Mouse (Mus musculus): Measurements from ENCODE around the gene Raet1e. TPM values are rescaled to one million over a fixed set of nuclear protein-coding genes. Genes with fewer than 3 reads are reported as not detected.

Raet1e gene
- polyA plus RNA-seq, 1 experiment from 2014 or later = 21.8 TPM

Other genes starting within 250 kb of the Raet1e start
- not detected in 2 replicates for gene 4930444G20Rik, start 90.5 kb upstream of the Raet1e start, polyA plus RNA-seq (2016; fragmentation: Nextera tagmentation; extraction: Ambion mirVana)
- 25.1 and 37.3 TPM in 2 replicates for gene E030030I06Rik, start 9.3 kb upstream of the Raet1e start, polyA plus RNA-seq (2016; fragmentation: Nextera tagmentation; extraction: Ambion mirVana)
- gene H60b, start within 50 bp of the Raet1e start, polyA plus RNA-seq (2016; fragmentation: Nextera tagmentation; extraction: Ambion mirVana) = 1.3 and 1.5 TPM in 2 replicates
- gene Raet1d, start 202.0 kb downstream of the Raet1e start, polyA plus RNA-seq (2016; fragmentation: Nextera tagmentation; extraction: Ambion mirVana) = 18.0 and 19.6 TPM in 2 replicates